Mouse (Mus musculus): ENCODE data around the gene Slc7a7. TPM values are rescaled to one million over a fixed set of nuclear protein-coding genes. Genes with fewer than 3 reads are reported as not detected.

Slc7a7 gene
- polyA plus RNA-seq, 1 experiment from 2014 or later, result 4.3 TPM

- 94% methylated on average over 7 of the region's 7 CpGs for WGBS
- H3K4me1 ChIP-seq (ENCODE audit: control insufficient read depth, insufficient read depth, low read length), result peaks cover 35% of the 10 kb centered on the region
- H3K27me3 ChIP-seq (ENCODE audit: control insufficient read depth, insufficient read depth, low read depth, low read length), result no peaks in the 10 kb centered on the region
- no peak overlapping the region for H3K9ac ChIP-seq (ENCODE audit: low read depth, low read length)
- H3K27ac ChIP-seq (ENCODE audit: low read length), result no peak overlapping the region
- peak overlapping the region; percentile 68 for H3K4me2 ChIP-seq (ENCODE audit: low read length)
- ATAC-seq, result no peak
- no peaks in the 10 kb centered on the region for H3K9me3 ChIP-seq (replicated peaks; ENCODE audit: control insufficient read depth, low read length, poor library complexity, severe bottlenecking)
- H3K4me3 ChIP-seq (ENCODE audit: low read depth, low read length), result peak overlapping the region; percentile 76
- no peaks in the 10 kb centered on the region for H3K36me3 ChIP-seq (ENCODE audit: control insufficient read depth, insufficient read depth, low read length)
These were observed 10.1 kb upstream of the Slc7a7 start for GRCm38 (mm10) chr14:54427696-54428095.

DNA sequence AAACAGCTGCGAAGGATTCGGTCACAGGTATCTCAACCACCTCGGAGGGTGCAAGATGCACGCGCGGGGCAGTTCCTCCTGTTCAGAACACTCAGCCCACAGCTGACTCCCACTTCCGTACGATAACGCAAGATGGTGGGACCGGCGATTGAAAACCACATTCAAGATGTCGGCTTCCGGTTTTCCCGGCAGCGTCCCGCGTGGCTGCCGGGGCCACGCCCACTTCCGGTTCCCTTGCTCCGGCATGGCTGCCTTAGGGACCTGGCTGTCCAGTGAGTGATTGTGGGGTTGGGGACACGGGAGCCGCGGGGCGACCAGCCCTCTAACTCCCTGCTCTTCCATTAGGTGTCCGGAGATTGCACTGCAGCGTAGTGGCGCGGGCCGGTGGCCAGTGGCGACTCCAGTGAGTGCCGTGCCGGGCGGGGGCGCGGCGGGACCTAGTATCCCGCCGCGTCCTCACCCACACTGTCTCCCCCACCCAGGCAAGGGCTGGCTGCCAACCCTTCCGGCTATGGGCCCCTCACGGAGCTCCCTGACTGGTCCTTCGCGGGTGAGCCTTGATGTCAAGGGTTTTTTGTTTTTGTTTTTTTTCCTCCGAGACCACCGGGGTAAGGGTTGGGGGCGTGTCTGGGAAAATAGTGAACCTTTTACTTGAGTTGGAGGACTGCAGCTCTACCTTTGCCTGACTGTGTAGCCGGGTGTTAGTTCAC is 9.3 kb upstream of the Slc7a7 start, which contains the start of gene Mrpl52:
Mrpl52 (plus strand) TSS at position 221 of the 710 bp plus-strand sequence.
- 0% methylated on average over 44 of the region's 48 CpGs for WGBS
- no peaks in the 10 kb centered on the region for H3K27me3 ChIP-seq (ENCODE audit: control insufficient read depth, insufficient read depth, low read depth, low read length)
- no peaks in the 10 kb centered on the region for H3K9me3 ChIP-seq (replicated peaks; ENCODE audit: control insufficient read depth, low read length, poor library complexity, severe bottlenecking)
- peak within 1 kb of the TSS; percentile 84 for H3K9ac ChIP-seq (ENCODE audit: low read depth, low read length)
- ATAC-seq, result peak; percentile 88
- H3K4me3 ChIP-seq (ENCODE audit: low read depth, low read length), result peak within 1 kb of the TSS; percentile 76
- peak within 1 kb of the TSS; percentile 68 for H3K4me2 ChIP-seq (ENCODE audit: low read length)
- no peaks in the 10 kb centered on the region for H3K36me3 ChIP-seq (ENCODE audit: control insufficient read depth, insufficient read depth, low read length)
- H3K4me1 ChIP-seq (ENCODE audit: control insufficient read depth, insufficient read depth, low read length), result peaks cover 30% of the 10 kb centered on the region
- peak within 1 kb of the TSS; percentile 85 for H3K27ac ChIP-seq (ENCODE audit: low read length)

DNA sequence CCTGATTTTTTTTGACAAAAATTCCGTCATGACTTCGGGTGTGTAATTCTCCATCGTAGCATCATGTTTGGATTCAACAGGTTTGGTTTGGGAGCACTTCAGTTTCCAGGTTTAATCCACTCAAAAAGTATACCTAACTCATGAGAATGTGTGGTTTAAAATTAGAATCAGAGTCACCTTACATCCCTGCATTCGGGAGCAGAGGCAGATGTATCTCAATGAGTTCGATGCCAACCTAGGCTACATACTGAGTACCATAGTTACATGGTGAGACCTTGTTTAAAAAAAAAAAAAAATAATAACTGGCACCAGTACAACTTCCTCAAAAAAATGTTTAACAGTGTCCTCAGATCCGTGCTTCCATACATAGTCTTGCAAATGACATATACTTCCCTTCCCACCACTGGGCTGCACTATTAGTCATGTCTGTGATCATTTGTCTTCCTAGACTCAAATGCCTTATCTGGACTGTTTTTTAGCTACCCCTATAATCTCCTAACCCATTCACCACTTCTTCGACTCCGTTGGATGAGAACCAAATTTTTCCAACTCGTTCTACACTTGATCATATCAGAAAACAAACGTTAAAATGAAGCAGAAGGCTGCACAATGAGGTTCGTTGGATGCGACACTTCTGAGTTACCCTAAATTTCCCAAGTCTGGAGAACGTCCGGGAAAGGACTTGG is 8.6 kb upstream of the Slc7a7 start:
- Histone ChIP-seq H3K9ac (ENCODE audit: low read depth, low read length) (peak overlapping the region; percentile 84), H3K9me3 (replicated peaks; ENCODE audit: control insufficient read depth, low read length, poor library complexity, severe bottlenecking) (no peaks in the 10 kb centered on the region), H3K27me3 (ENCODE audit: control insufficient read depth, insufficient read depth, low read depth, low read length) (no peaks in the 10 kb centered on the region), H3K36me3 (ENCODE audit: control insufficient read depth, insufficient read depth, low read length) (no peaks in the 10 kb centered on the region), H3K4me1 (ENCODE audit: control insufficient read depth, insufficient read depth, low read length) (peaks cover 24% of the 10 kb centered on the region), H3K4me3 (ENCODE audit: low read depth, low read length) (peak overlapping the region; percentile 76), H3K27ac (ENCODE audit: low read length) (peak overlapping the region; percentile 85), H3K4me2 (ENCODE audit: low read length) (peak overlapping the region; percentile 68)
- 33% methylated on average over 14 of the region's 14 CpGs for WGBS
- peak; percentile 55 for ATAC-seq

GRCm38 (mm10) chr14:54425540-54425939 is 8.0 kb upstream of the Slc7a7 start:
- Histone ChIP-seq H3K4me1 (ENCODE audit: control insufficient read depth, insufficient read depth, low read length) (peaks cover 19% of the 10 kb centered on the region), H3K4me3 (ENCODE audit: low read depth, low read length) (no peak overlapping the region), H3K27me3 (ENCODE audit: control insufficient read depth, insufficient read depth, low read depth, low read length) (no peaks in the 10 kb centered on the region), H3K27ac (ENCODE audit: low read length) (no peak overlapping the region), H3K4me2 (ENCODE audit: low read length) (peak overlapping the region; percentile 68), H3K9ac (ENCODE audit: low read depth, low read length) (no peak overlapping the region), H3K36me3 (ENCODE audit: control insufficient read depth, insufficient read depth, low read length) (no peaks in the 10 kb centered on the region), H3K9me3 (replicated peaks; ENCODE audit: control insufficient read depth, low read length, poor library complexity, severe bottlenecking) (no peaks in the 10 kb centered on the region)
- ATAC-seq, result no peak
- WGBS, result 85% methylated on average over 1 of the region's 1 CpGs

DNA sequence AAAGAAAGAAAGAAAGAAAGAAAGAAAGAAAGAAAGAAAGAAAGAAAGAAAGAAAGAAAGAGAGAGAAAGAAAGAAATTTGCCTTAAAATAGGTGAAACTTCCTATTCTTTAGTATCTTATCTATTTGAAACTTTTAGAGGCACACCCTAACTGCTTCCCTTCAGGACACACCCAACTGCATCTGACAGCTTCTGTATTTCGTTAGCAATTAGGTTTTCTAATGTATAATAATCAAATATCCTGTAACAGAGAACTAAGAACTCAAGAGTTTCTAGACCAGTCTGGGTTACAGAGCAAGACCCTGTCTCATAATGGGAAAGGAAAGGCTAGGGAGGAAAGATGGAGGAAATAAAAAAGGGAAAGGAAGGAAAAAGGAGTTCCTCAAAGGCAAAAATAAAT is 7.1 kb upstream of the Slc7a7 start:
- no peak for ATAC-seq
- Histone ChIP-seq H3K9ac (ENCODE audit: low read depth, low read length) (no peak overlapping the region), H3K4me2 (ENCODE audit: low read length) (no peak overlapping the region), H3K27ac (ENCODE audit: low read length) (no peak overlapping the region), H3K27me3 (ENCODE audit: control insufficient read depth, insufficient read depth, low read depth, low read length) (no peaks in the 10 kb centered on the region), H3K36me3 (ENCODE audit: control insufficient read depth, insufficient read depth, low read length) (no peaks in the 10 kb centered on the region), H3K9me3 (replicated peaks; ENCODE audit: control insufficient read depth, low read length, poor library complexity, severe bottlenecking) (no peaks in the 10 kb centered on the region), H3K4me1 (ENCODE audit: control insufficient read depth, insufficient read depth, low read length) (peaks cover 15% of the 10 kb centered on the region), H3K4me3 (ENCODE audit: low read depth, low read length) (no peak overlapping the region)
- WGBS, result 90% methylated on average over 1 of the region's 1 CpGs

DNA sequence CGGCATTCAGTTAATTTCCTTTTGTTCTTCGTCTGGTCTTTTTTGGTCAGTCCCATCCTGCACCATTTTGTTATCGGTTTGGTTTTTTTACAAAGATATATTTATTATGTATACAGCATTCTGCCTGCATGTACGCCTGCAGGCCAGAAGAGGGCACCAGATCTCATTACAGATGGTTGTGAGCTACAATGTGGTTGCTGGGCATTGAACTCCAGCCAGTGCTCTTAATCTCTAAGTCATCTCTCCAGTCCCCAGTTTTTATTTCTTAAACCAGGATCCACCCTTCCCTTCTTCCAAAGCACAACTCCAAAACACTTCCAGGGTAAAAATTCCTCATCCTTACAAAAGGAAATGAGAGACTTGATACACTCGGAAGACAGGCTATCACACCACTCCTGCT is 5.8 kb upstream of the Slc7a7 start:
- Histone ChIP-seq H3K36me3 (ENCODE audit: control insufficient read depth, insufficient read depth, low read length) (no peaks in the 10 kb centered on the region), H3K27ac (ENCODE audit: low read length) (no peak overlapping the region), H3K4me3 (ENCODE audit: low read depth, low read length) (no peak overlapping the region), H3K9ac (ENCODE audit: low read depth, low read length) (no peak overlapping the region), H3K4me1 (ENCODE audit: control insufficient read depth, insufficient read depth, low read length) (peaks cover 15% of the 10 kb centered on the region), H3K4me2 (ENCODE audit: low read length) (no peak overlapping the region), H3K9me3 (replicated peaks; ENCODE audit: control insufficient read depth, low read length, poor library complexity, severe bottlenecking) (no peaks in the 10 kb centered on the region), H3K27me3 (ENCODE audit: control insufficient read depth, insufficient read depth, low read depth, low read length) (no peaks in the 10 kb centered on the region)
- whole genome bisulfite sequencing, result 62% methylated on average over 5 of the region's 5 CpGs
- ATAC-seq, result no peak

DNA sequence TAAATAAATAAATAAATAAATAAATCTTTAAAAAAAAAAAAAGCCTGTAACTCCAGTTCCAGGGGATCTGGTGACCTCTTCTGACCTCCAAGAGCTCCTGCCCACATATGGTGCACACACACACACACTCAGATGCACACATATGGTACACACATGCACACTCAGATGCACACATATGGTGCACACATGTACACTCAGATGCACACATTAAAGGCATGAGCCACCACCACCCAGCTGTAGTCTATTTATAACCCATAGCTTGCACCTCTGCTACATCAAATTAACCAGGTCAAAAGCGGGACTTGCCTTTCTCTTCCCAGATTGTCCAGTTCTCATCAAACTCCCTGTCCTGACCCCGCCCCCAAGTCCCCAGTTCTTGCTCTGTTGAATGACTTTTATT is 3.4 kb upstream of the Slc7a7 start:
- no peak for ATAC-seq

GRCm38 (mm10) chr14:54416830-54417229 is 750 bp downstream of the Slc7a7 start:
- 53% methylated on average over 4 of the region's 4 CpGs for WGBS
- ATAC-seq, result no peak
- H3K27me3 ChIP-seq (ENCODE audit: control insufficient read depth, insufficient read depth, low read depth, low read length), result peaks cover 8% of the 10 kb centered on the region; the same call in 1 of the 2 replicates
- no peak overlapping the region for H3K4me3 ChIP-seq (ENCODE audit: low read depth, low read length)
- H3K9ac ChIP-seq (ENCODE audit: low read depth, low read length), result no peak overlapping the region
- no peaks in the 10 kb centered on the region; the same call in 1 of the 2 replicates for H3K4me1 ChIP-seq (ENCODE audit: control insufficient read depth, insufficient read depth, low read length)
- no peak overlapping the region for H3K27ac ChIP-seq (ENCODE audit: low read length)
- no peaks in the 10 kb centered on the region for H3K36me3 ChIP-seq (ENCODE audit: control insufficient read depth, insufficient read depth, low read length)
- H3K4me2 ChIP-seq (ENCODE audit: low read length), result no peak overlapping the region
- no peaks in the 10 kb centered on the region for H3K9me3 ChIP-seq (replicated peaks; ENCODE audit: control insufficient read depth, low read length, poor library complexity, severe bottlenecking)

More for the DNA sequence above, 3.4 kb upstream of the Slc7a7 start:
- peaks cover 5% of the 10 kb centered on the region; the same call in 1 of the 2 replicates for H3K27me3 ChIP-seq (ENCODE audit: control insufficient read depth, insufficient read depth, low read depth, low read length)
- no peak overlapping the region for H3K4me2 ChIP-seq (ENCODE audit: low read length)
- no peaks in the 10 kb centered on the region for H3K9me3 ChIP-seq (replicated peaks; ENCODE audit: control insufficient read depth, low read length, poor library complexity, severe bottlenecking)
- H3K4me3 ChIP-seq (ENCODE audit: low read depth, low read length), result no peak overlapping the region
- H3K9ac ChIP-seq (ENCODE audit: low read depth, low read length), result no peak overlapping the region
- no peaks in the 10 kb centered on the region for H3K36me3 ChIP-seq (ENCODE audit: control insufficient read depth, insufficient read depth, low read length)
- peaks cover 5% of the 10 kb centered on the region; the same call in 1 of the 2 replicates for H3K4me1 ChIP-seq (ENCODE audit: control insufficient read depth, insufficient read depth, low read length)
- 82% methylated on average over 2 of the region's 2 CpGs for WGBS
- no peak overlapping the region for H3K27ac ChIP-seq (ENCODE audit: low read length)

DNA sequence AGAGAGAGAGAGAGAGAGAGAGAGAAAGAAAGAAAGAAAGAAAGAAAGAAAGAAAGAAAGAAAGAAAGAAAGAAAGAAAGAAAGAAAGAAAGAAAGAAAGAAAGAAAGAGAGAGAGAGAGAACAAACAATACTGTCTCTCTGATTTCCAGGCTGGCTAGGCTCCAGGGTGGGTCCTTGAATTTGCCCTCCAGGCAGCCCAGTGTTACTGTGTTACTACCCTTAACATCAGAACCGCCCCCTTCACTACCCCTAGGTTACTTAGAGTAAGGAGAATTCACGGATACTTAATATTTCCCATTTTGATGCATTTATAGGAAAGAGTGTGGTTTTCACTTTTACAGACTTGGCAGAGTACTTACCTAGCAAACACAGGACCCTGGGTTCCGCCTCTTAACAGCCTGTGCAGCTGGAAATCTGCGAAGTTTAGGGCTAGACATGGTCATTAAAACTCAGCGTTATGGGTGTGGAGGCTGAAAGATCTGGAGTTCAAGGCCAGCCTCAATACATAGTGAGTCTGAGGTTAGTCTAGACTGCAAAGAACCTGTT is 1.3 kb downstream of the Slc7a7 start:
- H3K36me3 ChIP-seq (ENCODE audit: control insufficient read depth, insufficient read depth, low read length), result no peaks in the 10 kb centered on the region
- no peak overlapping the region for H3K9ac ChIP-seq (ENCODE audit: low read depth, low read length)
- no peaks in the 10 kb centered on the region; the same call in 1 of the 2 replicates for H3K4me1 ChIP-seq (ENCODE audit: control insufficient read depth, insufficient read depth, low read length)
- WGBS, result 34% methylated on average over 5 of the region's 5 CpGs
- peaks cover 8% of the 10 kb centered on the region; the same call in 1 of the 2 replicates for H3K27me3 ChIP-seq (ENCODE audit: control insufficient read depth, insufficient read depth, low read depth, low read length)
- no peak overlapping the region for H3K27ac ChIP-seq (ENCODE audit: low read length)
- H3K9me3 ChIP-seq (replicated peaks; ENCODE audit: control insufficient read depth, low read length, poor library complexity, severe bottlenecking), result no peaks in the 10 kb centered on the region
- no peak for ATAC-seq
- H3K4me2 ChIP-seq (ENCODE audit: low read length), result no peak overlapping the region
- no peak overlapping the region for H3K4me3 ChIP-seq (ENCODE audit: low read depth, low read length)

Data from midbrain, embryonic 16.5 days (tissue).